Mouse (Mus musculus): ENCODE data around the gene Dbndd2. TPM values are rescaled to one million over a fixed set of nuclear protein-coding genes. Genes with fewer than 3 reads are reported as not detected.
A peak's percentile ranks its signal among the peaks of the same experiment; 100 is the strongest.

The Dbndd2 gene
- polyA plus RNA-seq, 1 experiment from 2014 or later: 7.3 TPM

- H3K9ac ChIP-seq: no peak overlapping the region
- H3K27me3 ChIP-seq (replicated peaks): no peaks in the 10 kb centered on the region
- ATAC-seq (ENCODE audit: insufficient number of reproducible peaks, low FRiP score): no peak
- no peaks in the 10 kb centered on the region for H3K9me3 ChIP-seq (replicated peaks)
- no peaks in the 10 kb centered on the region for H3K36me3 ChIP-seq
- H3K4me1 ChIP-seq (replicated peaks): peaks cover 62% of the 10 kb centered on the region
- no peak overlapping the region for H3K27ac ChIP-seq (ENCODE audit: poor library complexity, severe bottlenecking)
- H3K4me3 ChIP-seq: no peak overlapping the region
- 54% methylated on average over 7 of the region's 7 CpGs for WGBS
- no peak overlapping the region for H3K4me2 ChIP-seq
Measured at GRCm38 (mm10) chr2:164453887-164454500, 31.9 kb upstream of the Dbndd2 start.

DNA sequence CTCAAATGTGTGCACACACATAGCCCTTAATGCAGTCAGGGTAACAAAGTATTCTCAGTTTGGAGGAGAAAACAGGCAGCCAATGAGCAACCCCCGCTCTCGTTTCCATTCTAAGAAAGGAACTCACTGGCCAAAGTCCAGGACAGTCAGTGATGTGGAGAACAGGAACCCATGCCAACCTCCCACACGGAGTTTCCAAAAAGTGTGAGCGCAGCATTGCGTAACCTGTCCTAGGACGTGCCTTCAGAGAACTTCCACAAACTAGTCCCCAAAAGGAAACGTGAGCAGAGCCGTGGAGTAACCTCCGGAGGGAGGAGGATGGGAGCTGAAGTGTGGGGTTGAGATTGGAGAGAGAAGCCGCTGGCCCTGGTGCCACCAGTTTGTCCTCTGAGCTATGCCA is 31.1 kb upstream of the Dbndd2 start:
- no peak for ATAC-seq (ENCODE audit: insufficient number of reproducible peaks, low FRiP score)
- H3K9me3 ChIP-seq (replicated peaks): no peaks in the 10 kb centered on the region
- no peak overlapping the region for H3K4me2 ChIP-seq
- H3K9ac ChIP-seq: no peak overlapping the region
- H3K36me3 ChIP-seq: no peaks in the 10 kb centered on the region
- WGBS: 52% methylated on average over 10 of the region's 10 CpGs
- H3K4me1 ChIP-seq (replicated peaks): peaks cover 54% of the 10 kb centered on the region
- no peaks in the 10 kb centered on the region for H3K27me3 ChIP-seq (replicated peaks)
- no peak overlapping the region for H3K27ac ChIP-seq (ENCODE audit: poor library complexity, severe bottlenecking)
- H3K4me3 ChIP-seq: no peak overlapping the region

- WGBS: 63% methylated on average over 6 of the region's 6 CpGs
- H3K27ac ChIP-seq (ENCODE audit: poor library complexity, severe bottlenecking): no peak overlapping the region
- no peaks in the 10 kb centered on the region for H3K27me3 ChIP-seq (replicated peaks)
- H3K9me3 ChIP-seq (replicated peaks): no peaks in the 10 kb centered on the region
- no peaks in the 10 kb centered on the region for H3K36me3 ChIP-seq
- no peak overlapping the region for H3K4me2 ChIP-seq
- H3K9ac ChIP-seq: no peak overlapping the region
- H3K4me1 ChIP-seq (replicated peaks): peaks cover 51% of the 10 kb centered on the region
- ATAC-seq (ENCODE audit: insufficient number of reproducible peaks, low FRiP score): no peak
- no peak overlapping the region for H3K4me3 ChIP-seq
Measured at GRCm38 (mm10) chr2:164455421-164456190, 30.3 kb upstream of the Dbndd2 start.

GRCm38 (mm10) chr2:164456413-164456812 is 29.5 kb upstream of the Dbndd2 start:
- Histone ChIP-seq H3K4me2 (no peak overlapping the region; the same call in 1 of the 2 replicates), H3K4me3 (no peak overlapping the region), H3K36me3 (no peaks in the 10 kb centered on the region), H3K27ac (ENCODE audit: poor library complexity, severe bottlenecking) (no peak overlapping the region), H3K9ac (no peak overlapping the region), H3K27me3 (replicated peaks) (no peaks in the 10 kb centered on the region), H3K9me3 (replicated peaks) (no peaks in the 10 kb centered on the region), H3K4me1 (replicated peaks) (peaks cover 51% of the 10 kb centered on the region)
- 67% methylated on average over 1 of the region's 1 CpGs for WGBS
- ATAC-seq (ENCODE audit: insufficient number of reproducible peaks, low FRiP score): no peak

- WGBS: 2% methylated on average over 7 of the region's 7 CpGs
- no peak for ATAC-seq (ENCODE audit: insufficient number of reproducible peaks, low FRiP score)
- Histone ChIP-seq H3K9ac (peak within 1 kb of the TSS; percentile 40; the same call in 1 of the 2 replicates), H3K27me3 (replicated peaks) (no peaks in the 10 kb centered on the region), H3K27ac (ENCODE audit: poor library complexity, severe bottlenecking) (no peak within 1 kb of the TSS), H3K4me3 (peak within 1 kb of the TSS; percentile 10; the same call in 1 of the 2 replicates), H3K4me1 (replicated peaks) (peaks cover 50% of the 10 kb centered on the region), H3K9me3 (replicated peaks) (no peaks in the 10 kb centered on the region), H3K4me2 (peak within 1 kb of the TSS; percentile 46), H3K36me3 (no peaks in the 10 kb centered on the region)
Measured at GRCm38 (mm10) chr2:164456864-164457300, 29.0 kb upstream of the Dbndd2 start, which contains the start of gene Sys1. TSS of gene Sys1 (plus strand) at chr2:164456964.

DNA sequence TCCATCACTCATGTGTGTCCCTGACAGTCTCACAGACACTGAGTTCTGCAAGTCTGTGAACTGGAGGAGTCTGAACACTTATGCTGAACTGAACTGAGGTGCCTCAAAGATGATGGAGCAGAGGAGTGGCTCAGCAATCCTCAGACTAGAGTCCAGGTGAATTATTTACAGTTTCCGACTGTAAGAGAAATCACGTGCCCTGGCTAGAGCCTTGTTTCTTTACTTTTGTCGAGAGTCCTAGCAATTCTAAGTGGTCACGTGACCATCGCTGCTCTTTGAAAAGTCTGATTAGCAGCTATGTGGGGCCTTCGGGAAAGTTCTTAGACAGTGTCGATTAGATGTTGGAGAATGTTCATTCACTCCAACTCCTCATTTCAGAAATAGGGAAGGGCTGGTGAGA is 28.0 kb upstream of the Dbndd2 start:
- H3K9ac ChIP-seq: no peak overlapping the region; the same call in 1 of the 2 replicates
- no peak for ATAC-seq (ENCODE audit: insufficient number of reproducible peaks, low FRiP score)
- no peak overlapping the region for H3K4me2 ChIP-seq
- no peaks in the 10 kb centered on the region for H3K9me3 ChIP-seq (replicated peaks)
- H3K4me1 ChIP-seq (replicated peaks): peaks cover 42% of the 10 kb centered on the region
- 51% methylated on average over 7 of the region's 7 CpGs for WGBS
- no peaks in the 10 kb centered on the region for H3K36me3 ChIP-seq
- H3K27me3 ChIP-seq (replicated peaks): no peaks in the 10 kb centered on the region
- no peak overlapping the region for H3K27ac ChIP-seq (ENCODE audit: poor library complexity, severe bottlenecking)
- no peak overlapping the region for H3K4me3 ChIP-seq

DNA sequence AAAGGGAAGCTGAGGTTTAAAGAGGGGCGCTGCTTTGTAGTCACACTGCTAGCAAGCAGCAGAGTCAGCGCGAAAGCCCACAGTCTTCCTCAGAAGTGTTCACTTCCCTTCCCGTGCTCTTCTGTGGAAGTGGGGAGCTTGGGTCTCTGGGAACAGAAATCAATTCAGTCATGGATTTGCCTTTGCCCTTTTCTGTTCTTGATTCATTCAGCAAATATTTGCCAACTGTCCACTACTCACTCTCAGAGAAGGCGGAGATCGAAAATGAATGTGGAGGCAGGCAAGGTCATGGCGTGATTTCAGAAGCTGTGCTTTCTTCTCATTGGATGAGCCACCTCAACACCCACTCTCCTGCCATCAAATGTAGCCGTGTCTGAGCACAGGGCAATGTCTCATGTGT is 27.4 kb upstream of the Dbndd2 start:
- Histone ChIP-seq H3K4me2 (no peak overlapping the region), H3K9me3 (replicated peaks) (no peaks in the 10 kb centered on the region), H3K4me1 (replicated peaks) (peaks cover 36% of the 10 kb centered on the region), H3K9ac (no peak overlapping the region), H3K36me3 (peaks cover 5% of the 10 kb centered on the region), H3K27me3 (replicated peaks) (no peaks in the 10 kb centered on the region), H3K27ac (ENCODE audit: poor library complexity, severe bottlenecking) (no peak overlapping the region), H3K4me3 (no peak overlapping the region)
- 85% methylated on average over 8 of the region's 8 CpGs for WGBS
- ATAC-seq (ENCODE audit: insufficient number of reproducible peaks, low FRiP score): no peak

DNA sequence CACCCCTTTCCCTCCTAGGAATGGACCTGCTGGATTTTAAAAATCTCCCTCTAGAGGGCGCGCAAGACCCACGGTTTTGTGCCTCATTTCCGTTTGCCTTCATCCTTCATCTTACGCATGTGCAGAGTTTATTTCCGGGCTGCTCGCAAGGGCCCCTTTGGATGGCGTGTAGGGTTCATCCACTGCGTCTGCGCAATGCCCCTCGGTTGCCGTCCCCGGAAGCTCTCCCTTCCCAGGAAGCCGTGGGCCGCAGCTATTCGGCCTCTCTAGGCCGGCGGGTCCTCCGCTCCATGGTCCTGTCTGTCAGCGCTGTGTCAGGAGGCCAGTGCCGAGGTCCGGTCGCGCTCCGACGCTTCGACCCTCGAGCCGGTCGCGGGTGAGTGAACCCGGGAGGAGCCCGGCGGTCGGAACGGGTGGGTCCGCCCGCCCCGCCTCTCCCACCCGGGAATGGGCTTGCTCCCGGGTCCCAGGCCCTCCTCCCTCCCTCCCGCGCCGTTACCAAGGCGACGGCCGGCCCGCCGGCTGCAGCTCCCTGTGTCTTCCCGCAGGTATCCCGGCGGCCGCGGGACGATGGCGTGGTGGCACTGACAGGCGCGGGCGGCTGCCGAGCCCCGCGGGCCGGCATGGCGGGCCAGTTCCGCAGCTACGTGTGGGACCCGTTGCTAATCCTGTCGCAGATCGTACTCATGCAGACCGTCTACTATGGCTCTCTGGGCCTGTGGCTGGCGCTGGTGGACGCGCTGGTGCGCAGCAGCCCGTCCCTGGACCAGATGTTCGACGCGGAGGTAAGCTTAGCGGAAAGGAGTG is 25.0 kb upstream of the Dbndd2 start, which contains the start of gene Gm20458:
Gene Gm20458 (plus strand): TSS at position 223 of the 807 bp plus-strand sequence.
- H3K27me3 ChIP-seq (replicated peaks): no peaks in the 10 kb centered on the region
- no peaks in the 10 kb centered on the region for H3K9me3 ChIP-seq (replicated peaks)
- peak; percentile 97 for ATAC-seq (ENCODE audit: insufficient number of reproducible peaks, low FRiP score)
- peak within 1 kb of the TSS; percentile 80 for H3K9ac ChIP-seq
- peak within 1 kb of the TSS; percentile 80 for H3K4me2 ChIP-seq
- H3K4me3 ChIP-seq: peak within 1 kb of the TSS; percentile 89
- under 1% methylated on average over 79 of the region's 79 CpGs for WGBS
- peaks cover 22% of the 10 kb centered on the region for H3K36me3 ChIP-seq
- H3K27ac ChIP-seq (ENCODE audit: poor library complexity, severe bottlenecking): peak within 1 kb of the TSS; percentile 71
- peaks cover 18% of the 10 kb centered on the region for H3K4me1 ChIP-seq (replicated peaks)

DNA sequence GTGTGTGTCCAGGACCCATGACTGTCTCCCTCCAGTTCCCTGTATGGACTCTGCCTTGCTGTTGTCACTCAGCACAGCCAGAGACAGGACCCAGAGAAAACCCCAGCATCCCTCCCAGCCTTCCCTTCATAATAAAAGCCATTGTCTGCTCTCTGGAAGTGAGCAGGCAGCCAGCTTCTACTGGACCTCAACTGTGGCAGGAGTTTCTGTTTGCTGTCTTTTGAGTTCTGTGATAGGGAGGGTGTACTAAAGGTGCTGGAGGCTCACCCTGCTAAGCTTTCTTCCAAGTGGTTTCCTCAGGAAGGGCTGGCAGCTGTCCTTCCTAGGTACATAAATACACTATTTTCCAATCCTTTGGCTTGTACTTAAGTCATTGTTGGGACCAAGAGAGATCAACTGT is 20.7 kb upstream of the Dbndd2 start:
- Histone ChIP-seq H3K4me2 (no peak overlapping the region), H3K4me1 (replicated peaks) (peaks cover 6% of the 10 kb centered on the region), H3K9ac (no peak overlapping the region), H3K27me3 (replicated peaks) (no peaks in the 10 kb centered on the region), H3K4me3 (no peak overlapping the region), H3K9me3 (replicated peaks) (no peaks in the 10 kb centered on the region), H3K27ac (ENCODE audit: poor library complexity, severe bottlenecking) (no peak overlapping the region), H3K36me3 (peaks cover 32% of the 10 kb centered on the region)
- ATAC-seq (ENCODE audit: insufficient number of reproducible peaks, low FRiP score): no peak

DNA sequence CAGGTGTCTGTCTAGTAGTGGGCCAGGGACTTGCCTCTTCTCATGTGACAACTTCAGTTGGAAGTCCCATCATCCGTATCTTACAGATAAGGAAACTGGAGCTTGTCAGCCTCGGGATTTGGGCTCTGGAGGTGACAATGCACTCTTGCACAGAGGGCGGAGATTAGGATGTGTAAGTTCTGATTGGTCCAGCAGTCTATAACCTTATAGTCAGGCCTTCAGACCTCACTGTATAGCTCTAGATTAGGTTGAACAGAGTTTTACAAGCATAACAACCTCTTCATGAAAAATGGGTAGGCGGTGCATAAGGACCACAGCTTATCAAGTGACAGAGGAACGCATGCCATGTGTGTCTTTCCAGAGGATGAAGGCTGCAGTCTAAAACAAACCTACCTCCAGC is 19.1 kb upstream of the Dbndd2 start:
- ATAC-seq (ENCODE audit: insufficient number of reproducible peaks, low FRiP score): no peak

GRCm38 (mm10) chr2:164470254-164470653 is 15.7 kb upstream of the Dbndd2 start:
- H3K27me3 ChIP-seq (replicated peaks): no peaks in the 10 kb centered on the region
- H3K9me3 ChIP-seq (replicated peaks): no peaks in the 10 kb centered on the region
- no peak for ATAC-seq (ENCODE audit: insufficient number of reproducible peaks, low FRiP score)
- H3K9ac ChIP-seq: no peak overlapping the region
- no peaks in the 10 kb centered on the region for H3K4me1 ChIP-seq (replicated peaks)
- H3K4me3 ChIP-seq: no peak overlapping the region
- WGBS: 22% methylated on average over 10 of the region's 10 CpGs
- H3K27ac ChIP-seq (ENCODE audit: poor library complexity, severe bottlenecking): no peak overlapping the region
- peaks cover 15% of the 10 kb centered on the region; the same call in 1 of the 2 replicates for H3K36me3 ChIP-seq
- no peak overlapping the region for H3K4me2 ChIP-seq

More for the DNA sequence above, 19.1 kb upstream of the Dbndd2 start:
- H3K9ac ChIP-seq: no peak overlapping the region
- H3K4me2 ChIP-seq: no peak overlapping the region
- H3K27ac ChIP-seq (ENCODE audit: poor library complexity, severe bottlenecking): no peak overlapping the region
- no peak overlapping the region for H3K4me3 ChIP-seq
- H3K9me3 ChIP-seq (replicated peaks): no peaks in the 10 kb centered on the region
- 62% methylated on average over 5 of the region's 5 CpGs for WGBS
- H3K27me3 ChIP-seq (replicated peaks): no peaks in the 10 kb centered on the region
- H3K4me1 ChIP-seq (replicated peaks): peaks cover 4% of the 10 kb centered on the region
- peaks cover 32% of the 10 kb centered on the region for H3K36me3 ChIP-seq

Data from heart, embryonic 12.5 days (tissue).